Mouse (Mus musculus) MEL (cell line): ENCODE measurements at regions not wholly inside any gene's neighbourhood (a gene's known extent, or its start where the extent isn't known, plus 50 kb on each side); places are given as distances from the start of the nearest gene placed in this dataset.

Experiments
- DNase-seq: peaks from one replicate; pipeline ENCODE4 v3.0.0; 2011; ENCODE audit warnings: low read depth, low spot score
- H3K27ac ChIP-seq: 2 replicates; pipeline ENCODE4 v1.5.1; 2012; ENCODE audit warnings: low read depth, mild to moderate bottlenecking, control low read depth, low read length, moderate library complexity; ENCODE audit not compliant: control insufficient read depth
- H3K27me3 ChIP-seq, 2 experiments: fragments of 150-350 bp in 1 of 2; sonication (generic) in 1 of 2; 2 replicates each; pipeline ENCODE4 v1.6.1; 2012; ENCODE audit warnings: low read length in 2 of 2, mild to moderate bottlenecking in 2 of 2, improper control_type of control experiment in 1 of 2, moderate library complexity in 1 of 2; ENCODE audit not compliant: insufficient read depth in 2 of 2, control insufficient read depth in 1 of 2
- H3K36me3 ChIP-seq, 2 experiments: 2 replicates each; pipeline ENCODE4 v1.6.1; 2012 to 2014; ENCODE audit warnings: low read length in 2 of 2, improper control_type of control experiment in 1 of 2, inconsistent platforms in 1 of 2, mild to moderate bottlenecking in 1 of 2; ENCODE audit not compliant: insufficient read depth in 2 of 2, control insufficient read depth in 1 of 2
- H3K4me1 ChIP-seq, 2 experiments: fragments of 150-350 bp in 1 of 2; sonication (generic) in 1 of 2; 2 replicates each; pipeline ENCODE4 v1.6.1; 2012; ENCODE audit warnings: low read length in 2 of 2, improper control_type of control experiment in 1 of 2, mild to moderate bottlenecking in 1 of 2; ENCODE audit not compliant: insufficient read depth in 2 of 2, control insufficient read depth in 1 of 2
- H3K4me3 ChIP-seq, 2 experiments: fragments of 150-350 bp in 1 of 2; sonication (generic) in 1 of 2; 2 replicates each; pipeline ENCODE4 v1.5.1; 2012; ENCODE audit warnings: low read depth in 2 of 2, low read length in 2 of 2, mild to moderate bottlenecking in 2 of 2, moderate library complexity in 2 of 2, control low read depth in 1 of 2, improper control_type of control experiment in 1 of 2; ENCODE audit not compliant: control insufficient read depth in 1 of 2, insufficient read depth in 1 of 2
- H3K79me2 ChIP-seq: 2 replicates; pipeline ENCODE4 v1.6.1; 2012; ENCODE audit warnings: mild to moderate bottlenecking, low read length, moderate library complexity; ENCODE audit not compliant: control insufficient read depth, poor library complexity, insufficient read depth
- H3K9ac ChIP-seq: 2 replicates; pipeline ENCODE4 v1.6.1; 2012; ENCODE audit warnings: low read depth, mild to moderate bottlenecking, control low read depth, low read length, moderate library complexity; ENCODE audit not compliant: control insufficient read depth, poor library complexity, severe bottlenecking
- H3K9me3 ChIP-seq: fragments of 150-350 bp; sonication (generic); replicated peaks from 2 replicates; pipeline ENCODE4 v1.6.1; 2012; ENCODE audit warnings: mild to moderate bottlenecking, low read length, improper control_type of control experiment, moderate library complexity; ENCODE audit not compliant: insufficient read depth
- BHLHE40 ChIP-seq: IDR thresholded peaks from 2 replicates; pipeline ENCODE4 v1.6.1; 2012; ENCODE audit warnings: low read depth, mild to moderate bottlenecking, inconsistent platforms, low read length, improper control_type of control experiment, borderline replicate concordance
- CHD1 ChIP-seq: IDR thresholded peaks from 2 replicates; pipeline ENCODE4 v1.6.1; 2012; ENCODE audit warnings: low read depth, mild to moderate bottlenecking, inconsistent platforms, low read length, improper control_type of control experiment
- CHD2 ChIP-seq: IDR thresholded peaks from 2 replicates; pipeline ENCODE4 v1.6.1; 2011; ENCODE audit warnings: low read length, improper control_type of control experiment
- E2F4 ChIP-seq: IDR thresholded peaks from 2 replicates; pipeline ENCODE4 v1.6.1; 2011; ENCODE audit warnings: low read depth, low read length, improper control_type of control experiment, borderline replicate concordance
- EP300 ChIP-seq, 2 experiments: IDR thresholded peaks; 2 replicates each; pipeline ENCODE4 v1.6.1; 2011; ENCODE audit warnings: improper control_type of control experiment in 2 of 2, low read length in 2 of 2, low read depth in 1 of 2, mild to moderate bottlenecking in 1 of 2
- GABPA ChIP-seq: IDR thresholded peaks from 2 replicates; pipeline ENCODE4 v1.6.1; 2012; ENCODE audit warnings: low read depth, mild to moderate bottlenecking, inconsistent platforms, low read length, improper control_type of control experiment, moderate library complexity
- GATA1 ChIP-seq: IDR thresholded peaks from 2 replicates; pipeline ENCODE4 v1.6.1; 2011; ENCODE audit warnings: low read depth, low read length, improper control_type of control experiment
- HCFC1 ChIP-seq: IDR thresholded peaks from 2 replicates; pipeline ENCODE4 v1.6.1; 2012; ENCODE audit warnings: low read depth, mild to moderate bottlenecking, inconsistent platforms, low read length, improper control_type of control experiment, moderate library complexity
- JUND ChIP-seq: IDR thresholded peaks from 2 replicates; pipeline ENCODE4 v1.6.1; 2011; ENCODE audit warnings: low read depth, mild to moderate bottlenecking, improper control_type of control experiment, low read length
- KAT2A ChIP-seq: conservative IDR thresholded peaks from 2 replicates; pipeline ENCODE4 v1.6.1; 2012; ENCODE audit warnings: low read depth, low read length, improper control_type of control experiment, inconsistent platforms
- MAX ChIP-seq: IDR thresholded peaks from 2 replicates; pipeline ENCODE4 v1.6.1; 2011; ENCODE audit warnings: low read length, improper control_type of control experiment
- MEF2A ChIP-seq: IDR thresholded peaks from 2 replicates; pipeline ENCODE4 v1.6.1; 2014; ENCODE audit warnings: low read depth, mild to moderate bottlenecking, inconsistent platforms, low read length, improper control_type of control experiment; ENCODE audit not compliant: poor library complexity, insufficient replicate concordance, severe bottlenecking; ENCODE audit errors: extremely low read depth
- NELFE ChIP-seq: IDR thresholded peaks from 2 replicates; pipeline ENCODE4 v1.6.1; 2011; ENCODE audit warnings: low read depth, low read length, improper control_type of control experiment
- POLR2A ChIP-seq, 2 experiments: IDR thresholded peaks; 2 replicates each; pipeline ENCODE4 v1.6.1; 2011 to 2012; ENCODE audit warnings: low read length in 2 of 2, mild to moderate bottlenecking in 2 of 2, control low read depth in 1 of 2, improper control_type of control experiment in 1 of 2, low read depth in 1 of 2, moderate library complexity in 1 of 2; ENCODE audit not compliant: control insufficient read depth in 1 of 2, insufficient read depth in 1 of 2, poor library complexity in 1 of 2
- POLR2AphosphoS2 ChIP-seq: IDR thresholded peaks from 2 replicates; pipeline ENCODE4 v1.6.1; 2011; ENCODE audit warnings: low read length, improper control_type of control experiment
- TAL1 ChIP-seq: IDR thresholded peaks from 2 replicates; pipeline ENCODE4 v1.6.1; 2012; ENCODE audit warnings: mild to moderate bottlenecking, inconsistent platforms, low read length, moderate library complexity, mixed read lengths
- TBP ChIP-seq: IDR thresholded peaks from 2 replicates; pipeline ENCODE4 v1.8.0; 2011; ENCODE audit warnings: low read depth, low read length, improper control_type of control experiment
- TCF12 ChIP-seq: IDR thresholded peaks from 2 replicates; pipeline ENCODE4 v1.6.1; 2014; ENCODE audit warnings: low read depth, mild to moderate bottlenecking, inconsistent platforms, low read length, improper control_type of control experiment, moderate library complexity
- UBTF ChIP-seq: IDR thresholded peaks from 2 replicates; pipeline ENCODE4 v1.6.1; 2012; ENCODE audit warnings: low read depth, mild to moderate bottlenecking, inconsistent platforms, low read length, improper control_type of control experiment, moderate library complexity, borderline replicate concordance; ENCODE audit not compliant: insufficient read depth
- ZC3H11A ChIP-seq: IDR thresholded peaks from 2 replicates; pipeline ENCODE4 v1.6.1; 2012; ENCODE audit warnings: low read depth, mild to moderate bottlenecking, inconsistent platforms, low read length, improper control_type of control experiment
- ZMIZ1 ChIP-seq: IDR thresholded peaks from 2 replicates; pipeline ENCODE4 v1.6.1; 2012; ENCODE audit warnings: low read depth, mild to moderate bottlenecking, inconsistent platforms, low read length, improper control_type of control experiment, moderate library complexity

GRCm38 (mm10) chr6:118307481-118307880 is 110.0 kb upstream of the Ret start:
- TF ChIP-seq POLR2A (IDR thresholded peaks at IDR 0.05; ENCODE audit: control insufficient read depth in 1 of 2, insufficient read depth in 1 of 2, low read depth in 1 of 2, low read length in 2 of 2, poor library complexity in 1 of 2) (no peak), EP300 (IDR thresholded peaks at IDR 0.05; ENCODE audit: low read depth in 1 of 2, low read length in 2 of 2) (no peak), MAX (no peak), E2F4 (no peak), HCFC1 (no peak), JUND (no peak), TAL1 (no peak), TCF12 (no peak), NELFE (no peak), KAT2A (no peak), CHD1 (no peak), ZMIZ1 (no peak), CHD2 (no peak)
- no peaks in the 10 kb centered on the region for H3K27me3 ChIP-seq
- no peak overlapping the region for H3K9ac ChIP-seq
- no peak overlapping the region for H3K27ac ChIP-seq
- no peaks in the 10 kb centered on the region for H3K79me2 ChIP-seq
- H3K4me3 ChIP-seq, result no peak overlapping the region
- H3K36me3 ChIP-seq, result no peaks in the 10 kb centered on the region
- H3K4me1 ChIP-seq, result no peaks in the 10 kb centered on the region
- H3K9me3 ChIP-seq, result no peaks in the 10 kb centered on the region
- no peak for DNase-seq

DNA sequence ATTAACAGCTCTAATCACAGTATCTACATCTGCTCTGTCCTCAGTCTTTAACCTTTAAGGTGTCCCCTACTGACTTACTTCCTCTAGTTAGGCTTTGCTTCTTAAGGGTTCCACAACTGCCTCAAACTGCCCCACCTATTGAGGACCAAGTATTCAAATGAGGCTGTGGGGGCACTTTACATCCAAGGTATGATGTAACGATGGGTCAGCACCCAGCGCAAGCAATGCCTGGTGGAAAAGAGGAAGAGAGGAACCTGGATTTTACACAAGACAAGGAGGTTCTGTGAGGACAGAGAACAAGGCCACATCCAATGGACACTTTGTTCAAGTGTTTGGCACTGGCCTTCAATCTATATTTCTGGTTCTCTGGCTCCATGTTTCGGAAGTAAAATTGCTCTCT is 107.7 kb upstream of the Ret start:
- no peaks in the 10 kb centered on the region for H3K27me3 ChIP-seq
- TF ChIP-seq BHLHE40, result no peak
- no peak for TF ChIP-seq UBTF
- no peak for TF ChIP-seq GATA1
- no peak for TF ChIP-seq HCFC1
- no peak for TF ChIP-seq EP300 (IDR thresholded peaks at IDR 0.05; ENCODE audit: low read depth in 1 of 2, low read length in 2 of 2)
- no peak for TF ChIP-seq POLR2AphosphoS2
- TF ChIP-seq TBP, result no peak
- TF ChIP-seq GABPA, result no peak
- TF ChIP-seq MEF2A, result no peak
- no peak for TF ChIP-seq ZC3H11A
- no peaks in the 10 kb centered on the region for H3K9me3 ChIP-seq
- no peaks in the 10 kb centered on the region for H3K4me1 ChIP-seq
- no peaks in the 10 kb centered on the region for H3K36me3 ChIP-seq
- DNase-seq, result no peak
- H3K27ac ChIP-seq, result no peak overlapping the region
- H3K4me3 ChIP-seq, result no peak overlapping the region
- no peak overlapping the region for H3K9ac ChIP-seq
- H3K79me2 ChIP-seq, result no peaks in the 10 kb centered on the region
